Mouse (Mus musculus) erythroblast, embryonic 14.5 days (primary cell): Measurements from ENCODE around the gene Hoxa7. TPM values are rescaled to one million over a fixed set of nuclear protein-coding genes. Genes with fewer than 3 reads are reported as not detected.

Source experiments
- H3K27me3 ChIP-seq: 2 replicates; pipeline ENCODE4 v1.6.1; 2012; ENCODE audit warnings: inconsistent platforms; ENCODE audit not compliant: control insufficient read depth
- H3K36me3 ChIP-seq: 2 replicates; pipeline ENCODE4 v1.6.1; 2012; ENCODE audit warnings: mild to moderate bottlenecking, inconsistent platforms; ENCODE audit not compliant: control insufficient read depth
- H3K4me1 ChIP-seq: 2 replicates; pipeline ENCODE4 v1.6.1; 2012; ENCODE audit warnings: inconsistent platforms; ENCODE audit not compliant: control insufficient read depth
- H3K4me3 ChIP-seq: replicated peaks from 2 replicates; pipeline ENCODE3; 2012; ENCODE audit warnings: moderate library complexity, mild to moderate bottlenecking, inconsistent platforms
- H3K9me3 ChIP-seq: 2 replicates; pipeline ENCODE4 v1.6.1; 2012; ENCODE audit warnings: low read length, inconsistent platforms, mixed read lengths; ENCODE audit not compliant: control insufficient read depth
- GATA1 ChIP-seq: IDR thresholded peaks from 2 replicates; pipeline ENCODE4 v1.6.1; 2012; ENCODE audit warnings: low read length, inconsistent platforms, mixed read lengths
- TAL1 ChIP-seq: IDR thresholded peaks from 3 replicates; pipeline ENCODE4 v1.6.1; 2012; ENCODE audit warnings: low read length, inconsistent platforms, mixed read lengths
- polyA plus RNA-seq: library from polyadenylated mRNA; stranded (reverse); fragments of >175 nt; gene quantifications from 2 replicates; pipeline ENCODE4 v1.2.3, GENCODE M21; 2012

Gene Hoxa7
- polyA plus RNA-seq, 1 experiment = 0.02 TPM

GRCm38 (mm10) chr6:52170898-52171223 is 50.8 kb downstream of the Hoxa7 start:
- H3K36me3 ChIP-seq = no peaks in the 10 kb centered on the region
- peaks cover 100% of the 10 kb centered on the region for H3K27me3 ChIP-seq
- H3K4me3 ChIP-seq = no peak overlapping the region
- no peaks in the 10 kb centered on the region; the same call in 1 of the 2 replicates for H3K9me3 ChIP-seq
- no peak for TF ChIP-seq TAL1
- TF ChIP-seq GATA1 = no peak
- no peaks in the 10 kb centered on the region for H3K4me1 ChIP-seq

GRCm38 (mm10) chr6:52170166-52170897 is 51.3 kb downstream of the Hoxa7 start:
- TF ChIP-seq TAL1 = no peak
- TF ChIP-seq GATA1 = no peak
- no peak overlapping the region for H3K4me3 ChIP-seq
- H3K27me3 ChIP-seq = peaks cover 100% of the 10 kb centered on the region

GRCm38 (mm10) chr6:52169499-52170165 is 52.0 kb downstream of the Hoxa7 start:
- TF ChIP-seq GATA1 = no peak
- no peak for TF ChIP-seq TAL1
- H3K36me3 ChIP-seq = no peaks in the 10 kb centered on the region
- H3K4me1 ChIP-seq = no peaks in the 10 kb centered on the region
- H3K4me3 ChIP-seq = no peak overlapping the region
- H3K9me3 ChIP-seq = no peaks in the 10 kb centered on the region; the same call in 1 of the 2 replicates
- peaks cover 100% of the 10 kb centered on the region for H3K27me3 ChIP-seq

More at GRCm38 (mm10) chr6:52170166-52170897, 51.3 kb downstream of the Hoxa7 start:
- Histone ChIP-seq H3K4me1 (no peaks in the 10 kb centered on the region), H3K36me3 (no peaks in the 10 kb centered on the region), H3K9me3 (no peaks in the 10 kb centered on the region; the same call in 1 of the 2 replicates)

GRCm38 (mm10) chr6:52168191-52169055 is 53.2 kb downstream of the Hoxa7 start:
- peaks cover 100% of the 10 kb centered on the region for H3K27me3 ChIP-seq

GRCm38 (mm10) chr6:52167736-52168161 is 53.9 kb downstream of the Hoxa7 start:
- H3K4me1 ChIP-seq = no peaks in the 10 kb centered on the region
- H3K27me3 ChIP-seq = peaks cover 100% of the 10 kb centered on the region
- no peaks in the 10 kb centered on the region; the same call in 1 of the 2 replicates for H3K9me3 ChIP-seq
- no peak overlapping the region for H3K4me3 ChIP-seq
- no peak for TF ChIP-seq TAL1
- no peak for TF ChIP-seq GATA1
- no peaks in the 10 kb centered on the region for H3K36me3 ChIP-seq

More at GRCm38 (mm10) chr6:52168191-52169055, 53.2 kb downstream of the Hoxa7 start:
- H3K36me3 ChIP-seq = no peaks in the 10 kb centered on the region
- H3K4me3 ChIP-seq = no peak overlapping the region
- TF ChIP-seq TAL1 (no peak), GATA1 (no peak)
- H3K9me3 ChIP-seq = no peaks in the 10 kb centered on the region; the same call in 1 of the 2 replicates
- no peaks in the 10 kb centered on the region for H3K4me1 ChIP-seq

GRCm38 (mm10) chr6:52167176-52167575 is 54.5 kb downstream of the Hoxa7 start:
- no peak overlapping the region for H3K4me3 ChIP-seq
- peaks cover 100% of the 10 kb centered on the region for H3K27me3 ChIP-seq
- H3K9me3 ChIP-seq = no peaks in the 10 kb centered on the region
- H3K4me1 ChIP-seq = no peaks in the 10 kb centered on the region
- H3K36me3 ChIP-seq = no peaks in the 10 kb centered on the region
- no peak for TF ChIP-seq TAL1
- TF ChIP-seq GATA1 = no peak

- Histone ChIP-seq H3K36me3 (no peaks in the 10 kb centered on the region), H3K4me3 (no peak overlapping the region), H3K27me3 (peaks cover 100% of the 10 kb centered on the region), H3K4me1 (no peaks in the 10 kb centered on the region), H3K9me3 (no peaks in the 10 kb centered on the region)
- TF ChIP-seq GATA1 = no peak
- TF ChIP-seq TAL1 = no peak
Measured at GRCm38 (mm10) chr6:52166431-52167077, 55.1 kb downstream of the Hoxa7 start.
